Mouse (Mus musculus) adrenal gland, adult 2 months (tissue): ENCODE results near the gene Lgals7. TPM values are rescaled to one million over a fixed set of nuclear protein-coding genes. Genes with fewer than 3 reads are reported as not detected.

Experiments used
- polyA plus RNA-seq: library from polyadenylated mRNA; depleted of rRNA; stranded (reverse); fragments of >200 nt; gene quantifications from 2 replicates; pipeline ENCODE4 v1.2.3, GENCODE M21; 2012; rRNA removed
- total RNA-seq, 2 experiments: library from RNA; stranded (reverse); gene quantifications; 2 replicates each; pipeline ENCODE4 v1.2.3; 2021

The Lgals7 gene
- total and polyA plus RNA-seq, 3 experiments: 0.69 to 0.97 (median 0.81) TPM

Other genes with a start within 250 kb of the Lgals7 start
- not detected for gene Acp7, start 232.5 kb upstream of the Lgals7 start, total RNA-seq
- not detected in 2 replicates for gene Acp7, start 232.5 kb upstream of the Lgals7 start, polyA plus RNA-seq
- gene Fbxo27, start 171.0 kb upstream of the Lgals7 start, total RNA-seq: 1 to 10 TPM; 1.7 to 2.6 TPM
- gene Fbxo27, start 171.0 kb upstream of the Lgals7 start, polyA plus RNA-seq: 6.6 and 8.5 TPM in 2 replicates
- 1 to 10 TPM; 2.0 to 5.3 TPM for gene Fbxo17, start 147.0 kb upstream of the Lgals7 start, total RNA-seq
- gene Fbxo17, start 147.0 kb upstream of the Lgals7 start, polyA plus RNA-seq: 11.1 and 14.1 TPM in 2 replicates
- 10 to 100 TPM; 74.6 to 82.1 TPM for gene Mrps12, start 122.0 kb upstream of the Lgals7 start, total RNA-seq
- 217 and 245 TPM in 2 replicates for gene Mrps12, start 122.0 kb upstream of the Lgals7 start, polyA plus RNA-seq
- gene Sars2, start 121.9 kb upstream of the Lgals7 start, total RNA-seq: 10 to 100 TPM; 16.5 to 21.2 TPM
- 42.6 and 43.0 TPM in 2 replicates for gene Sars2, start 121.9 kb upstream of the Lgals7 start, polyA plus RNA-seq
- gene Ccer2, start 107.7 kb upstream of the Lgals7 start, total RNA-seq: not detected
- not detected in 2 replicates for gene Ccer2, start 107.7 kb upstream of the Lgals7 start, polyA plus RNA-seq
- gene Sirt2, start 97.1 kb upstream of the Lgals7 start, total RNA-seq: 10 to 100 TPM; 86.0 to 87.0 TPM
- 57.3 and 59.0 TPM in 2 replicates for gene Sirt2, start 97.1 kb upstream of the Lgals7 start, polyA plus RNA-seq
- 10 to 100 TPM; 38.0 to 62.9 TPM for gene Nfkbib, start 96.3 kb upstream of the Lgals7 start, total RNA-seq
- 97.6 and 122 TPM in 2 replicates for gene Nfkbib, start 96.3 kb upstream of the Lgals7 start, polyA plus RNA-seq
- gene Rinl, start 74.9 kb upstream of the Lgals7 start, total RNA-seq: 1 to 10 TPM; 2.9 to 3.7 TPM
- gene Rinl, start 74.9 kb upstream of the Lgals7 start, polyA plus RNA-seq: 3.0 and 4.1 TPM in 2 replicates
- 100 to 1,000 TPM; 382 to 408 TPM for gene Hnrnpl, start 55.3 kb upstream of the Lgals7 start, total RNA-seq
- gene Hnrnpl, start 55.3 kb upstream of the Lgals7 start, polyA plus RNA-seq: 119 and 120 TPM in 2 replicates
- 100 to 1,000 TPM; 520 to 711 TPM for gene Ech1, start 38.6 kb upstream of the Lgals7 start, total RNA-seq
- 486 and 560 TPM in 2 replicates for gene Ech1, start 38.6 kb upstream of the Lgals7 start, polyA plus RNA-seq
- 1 to 10 TPM; 7.4 to 9.4 TPM for gene Lgals4, start 30.0 kb upstream of the Lgals7 start, total RNA-seq
- gene Lgals4, start 30.0 kb upstream of the Lgals7 start, polyA plus RNA-seq: 20.5 and 22.4 TPM in 2 replicates
- gene Capn12, start 17.6 kb downstream of the Lgals7 start, total RNA-seq: under 1 TPM in 1 of 2 experiments, not detected in 1; 0.14 TPM
- gene Capn12, start 17.6 kb downstream of the Lgals7 start, polyA plus RNA-seq: 0.48 and 0.80 TPM in 2 replicates
- gene Actn4, start 98.5 kb downstream of the Lgals7 start, total RNA-seq: 100 to 1,000 TPM; 247 to 264 TPM
- gene Actn4, start 98.5 kb downstream of the Lgals7 start, polyA plus RNA-seq: 301 and 316 TPM in 2 replicates
- gene Eif3k, start 118.0 kb downstream of the Lgals7 start, total RNA-seq: 100 to 1,000 TPM; 259 to 280 TPM
- gene Eif3k, start 118.0 kb downstream of the Lgals7 start, polyA plus RNA-seq: 118 and 138 TPM in 2 replicates
- gene Map4k1, start 118.2 kb downstream of the Lgals7 start, total RNA-seq: 1 to 10 TPM in 1 of 2 experiments, under 1 TPM in 1; 0.37 to 1.3 TPM
- gene Map4k1, start 118.2 kb downstream of the Lgals7 start, polyA plus RNA-seq: 2.2 TPM in 2 replicates